Mouse (Mus musculus) gastrocnemius, postnatal 36 days (tissue): ENCODE data around the gene Sftpd. TPM values are rescaled to one million over a fixed set of nuclear protein-coding genes. Genes with fewer than 3 reads are reported as not detected.

Source experiments
- DNase-seq, 2 experiments: peaks; one replicate each; pipeline ENCODE4 v3.0.0; 2022
- intact Hi-C: fragments of 180-260 bp; cut with DNase I; formaldehyde crosslinking; loops from one replicate; pipeline ENCODE4 v1.15.1; 2025
- long read RNA-seq, 2 experiments: library from polyadenylated mRNA; stranded (forward); transcript quantifications; one replicate each; pipeline ENCODE4 v2.0.0; 2021
- total RNA-seq, 2 experiments: library from RNA; stranded (reverse); gene quantifications; 2 replicates each; pipeline ENCODE4 v1.2.3; 2021

Sftpd gene
- not detected for total RNA-seq
- long read RNA-seq, experiment 1 = 0 reads
- long read RNA-seq, experiment 2 = 0 reads

- DNase-seq = no peak
- intact Hi-C loops = no loop called here
Measured at GRCm38 (mm10) chr14:41185059-41185821, at the start of gene Sftpd. Gene Sftpd, minus strand, starts transcription at chr14:41185149.

- intact Hi-C loops = no loop called here
- DNase-seq = no peak
Measured at GRCm38 (mm10) chr14:41198037-41198730, 13.2 kb upstream of the Sftpd start.

GRCm38 (mm10) chr14:41189496-41189895, 4.5 kb upstream of the Sftpd start:
- intact Hi-C loops = no loop called here
- DNase-seq = no peak

- intact Hi-C loops = no loop called here
- DNase-seq = no peak
Measured at GRCm38 (mm10) chr14:41174802-41175201, 10.1 kb downstream of the Sftpd start.

- intact Hi-C loops = no loop called here
- no peak for DNase-seq
Measured at GRCm38 (mm10) chr14:41170514-41170913, 14.4 kb downstream of the Sftpd start.

- intact Hi-C loops = no loop called here
- no peak for DNase-seq
Measured at GRCm38 (mm10) chr14:41168567-41168966, 16.4 kb downstream of the Sftpd start.

GRCm38 (mm10) chr14:41167278-41167677, 17.7 kb downstream of the Sftpd start:
- no peak for DNase-seq
- intact Hi-C loops = no loop called here

GRCm38 (mm10) chr14:41162663-41163062, 22.3 kb downstream of the Sftpd start:
- no peak for DNase-seq

GRCm38 (mm10) chr14:41160743-41161142, 24.2 kb downstream of the Sftpd start:
- intact Hi-C loops = no loop called here
- no peak for DNase-seq

More at GRCm38 (mm10) chr14:41162663-41163062, 22.3 kb downstream of the Sftpd start:
- intact Hi-C loops = no loop called here

GRCm38 (mm10) chr14:41160076-41160475, 24.9 kb downstream of the Sftpd start:
- intact Hi-C loops = no loop called here
- no peak for DNase-seq

- no peak for DNase-seq
- intact Hi-C loops = no loop called here
Measured at GRCm38 (mm10) chr14:41151220-41151898, 33.6 kb downstream of the Sftpd start, which contains the start of gene Mbl1. Gene Mbl1, plus strand, starts transcription at chr14:41151458.

GRCm38 (mm10) chr14:41147356-41147755, 37.6 kb downstream of the Sftpd start:
- no peak for DNase-seq
- intact Hi-C loops = no loop called here

GRCm38 (mm10) chr14:41146922-41147321, 38.0 kb downstream of the Sftpd start:
- intact Hi-C loops = no loop called here
- DNase-seq = no peak

GRCm38 (mm10) chr14:41146035-41146434, 38.9 kb downstream of the Sftpd start:
- no peak for DNase-seq
- intact Hi-C loops = no loop called here

- DNase-seq = no peak
- intact Hi-C loops = no loop called here
Measured at GRCm38 (mm10) chr14:41140686-41141085, 44.3 kb downstream of the Sftpd start.

- DNase-seq = no peak
- intact Hi-C loops = no loop called here
Measured at GRCm38 (mm10) chr14:41137006-41137405, 47.9 kb downstream of the Sftpd start.

GRCm38 (mm10) chr14:41131540-41131939, 53.4 kb downstream of the Sftpd start, which contains the start of gene Sftpa1:
Gene Sftpa1, plus strand, starts transcription at chr14:41131782.
- DNase-seq = no peak
- intact Hi-C loops = no loop called here

- DNase-seq = no peak
- intact Hi-C loops = no loop called here
Measured at GRCm38 (mm10) chr14:41127997-41128396, 57.0 kb downstream of the Sftpd start.

GRCm38 (mm10) chr14:41124683-41125082, 60.3 kb downstream of the Sftpd start:
- intact Hi-C loops = no loop called here
- DNase-seq = no peak
